Mouse (Mus musculus): ENCODE results near the gene Isyna1. TPM values are rescaled to one million over a fixed set of nuclear protein-coding genes. Genes with fewer than 3 reads are reported as not detected.
A peak's percentile ranks its signal among the peaks of the same experiment; 100 is the strongest.

Isyna1 gene
- total RNA-seq, 2 experiments from 2014 or later, result 51.5 to 74.1 TPM

GRCm38 (mm10) chr8:70614469-70614868 lies 20.3 kb downstream of the Isyna1 start:
- no peak for ATAC-seq (replicated peaks; ENCODE audit: low FRiP score, low TSS enrichment, poor library complexity, severe bottlenecking)

GRCm38 (mm10) chr8:70615281-70615680 lies 21.1 kb downstream of the Isyna1 start:
- ATAC-seq (replicated peaks; ENCODE audit: low FRiP score, low TSS enrichment, poor library complexity, severe bottlenecking), result no peak

- no peak for ATAC-seq (replicated peaks; ENCODE audit: low FRiP score, low TSS enrichment, poor library complexity, severe bottlenecking)
Measured at GRCm38 (mm10) chr8:70615894-70616293, 21.7 kb downstream of the Isyna1 start, which contains the start of gene Lrrc25. Lrrc25 (plus strand) TSS chr8:70616155.

- no peak for ATAC-seq (replicated peaks; ENCODE audit: low FRiP score, low TSS enrichment, poor library complexity, severe bottlenecking)
Measured at GRCm38 (mm10) chr8:70616645-70617044, 22.5 kb downstream of the Isyna1 start.

DNA sequence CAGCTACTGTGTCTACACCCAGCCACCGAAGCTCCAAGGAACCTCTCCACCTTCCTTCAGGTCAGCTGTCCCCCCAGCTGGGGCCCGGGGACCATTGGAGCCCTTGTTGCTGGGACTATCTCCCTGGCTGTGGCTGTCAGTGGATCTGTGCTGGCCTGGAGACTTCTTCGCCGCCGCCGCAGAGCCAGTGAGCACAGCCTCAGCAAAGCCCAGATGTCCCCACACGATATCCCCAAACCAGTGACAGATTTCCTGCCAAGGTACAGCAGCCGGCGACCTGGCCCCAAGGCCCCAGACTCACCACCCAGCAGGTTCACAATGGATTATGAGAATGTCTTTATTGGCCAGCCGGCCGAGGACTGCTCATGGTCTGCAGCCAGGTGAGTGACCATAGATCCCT lies 23.8 kb downstream of the Isyna1 start:
- peak; percentile 69 for ATAC-seq (replicated peaks; ENCODE audit: low FRiP score, low TSS enrichment, poor library complexity, severe bottlenecking)

DNA sequence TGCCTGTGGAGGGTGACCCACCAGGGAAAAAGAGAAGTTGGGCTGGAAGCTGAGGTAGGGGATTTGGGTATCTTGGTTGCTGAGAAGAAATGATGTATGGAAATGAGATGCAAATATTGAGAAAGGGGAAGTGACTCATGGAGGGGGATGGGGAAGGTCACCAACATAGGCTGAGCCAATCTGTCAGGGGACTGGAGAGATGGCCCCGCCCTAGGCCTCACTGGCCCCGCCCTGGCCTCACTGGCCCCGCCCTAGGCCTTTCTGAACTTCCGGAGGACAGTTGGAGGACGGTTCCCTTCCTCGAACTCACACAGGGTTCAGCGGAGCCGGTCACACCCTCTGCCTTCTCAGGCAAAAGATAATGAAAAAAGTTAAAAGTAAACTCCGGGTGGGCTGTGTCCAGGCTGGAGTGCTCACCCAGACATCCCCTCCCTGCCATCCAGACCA lies 24.7 kb downstream of the Isyna1 start:
- ATAC-seq (replicated peaks; ENCODE audit: low FRiP score, low TSS enrichment, poor library complexity, severe bottlenecking), result peak; percentile 74

- ATAC-seq (replicated peaks; ENCODE audit: low FRiP score, low TSS enrichment, poor library complexity, severe bottlenecking), result peak; percentile 23
Measured at GRCm38 (mm10) chr8:70622220-70622619, 28.0 kb downstream of the Isyna1 start.

DNA sequence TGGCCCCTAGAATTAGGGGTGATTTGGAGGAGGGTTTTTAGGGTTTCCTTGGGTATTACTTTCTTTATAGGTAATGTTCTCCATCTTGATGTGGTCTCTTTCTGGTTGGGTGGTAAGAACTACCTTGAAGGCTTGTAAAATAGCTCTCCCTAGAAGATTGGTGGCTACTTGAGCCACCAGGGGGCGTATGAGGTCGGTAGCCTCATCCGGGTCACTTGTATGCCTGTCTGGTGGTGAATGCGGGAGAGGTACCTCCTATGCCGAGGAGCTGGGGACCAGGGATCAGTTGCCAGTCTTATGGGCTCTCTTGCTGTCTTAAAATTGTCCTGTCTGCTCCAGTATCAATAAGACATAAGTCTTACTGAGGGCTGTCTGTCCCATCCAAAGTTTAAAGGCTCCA lies 30.9 kb downstream of the Isyna1 start:
- no peak for ATAC-seq (replicated peaks; ENCODE audit: low FRiP score, low TSS enrichment, poor library complexity, severe bottlenecking)

DNA sequence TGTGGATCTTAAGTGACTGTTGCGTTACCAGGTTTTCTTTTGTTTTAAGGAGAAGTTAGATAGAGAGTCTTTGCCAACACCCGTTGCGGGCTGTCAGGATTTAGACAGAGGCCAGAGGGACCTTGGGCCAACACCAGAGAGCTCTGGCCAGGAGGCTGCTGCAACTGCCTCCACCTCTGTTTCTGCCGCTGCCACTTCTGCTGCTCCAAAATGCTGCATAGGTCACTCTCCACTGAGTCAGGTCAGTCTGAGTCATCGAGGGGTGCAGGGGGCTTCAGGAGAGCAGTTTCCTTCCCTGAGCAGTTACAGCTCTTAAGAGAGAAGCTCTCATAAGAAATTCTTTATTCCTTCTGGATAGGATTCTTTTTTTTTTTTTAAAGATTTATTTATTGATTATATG lies 32.9 kb downstream of the Isyna1 start:
- ATAC-seq (replicated peaks; ENCODE audit: low FRiP score, low TSS enrichment, poor library complexity, severe bottlenecking), result no peak

DNA sequence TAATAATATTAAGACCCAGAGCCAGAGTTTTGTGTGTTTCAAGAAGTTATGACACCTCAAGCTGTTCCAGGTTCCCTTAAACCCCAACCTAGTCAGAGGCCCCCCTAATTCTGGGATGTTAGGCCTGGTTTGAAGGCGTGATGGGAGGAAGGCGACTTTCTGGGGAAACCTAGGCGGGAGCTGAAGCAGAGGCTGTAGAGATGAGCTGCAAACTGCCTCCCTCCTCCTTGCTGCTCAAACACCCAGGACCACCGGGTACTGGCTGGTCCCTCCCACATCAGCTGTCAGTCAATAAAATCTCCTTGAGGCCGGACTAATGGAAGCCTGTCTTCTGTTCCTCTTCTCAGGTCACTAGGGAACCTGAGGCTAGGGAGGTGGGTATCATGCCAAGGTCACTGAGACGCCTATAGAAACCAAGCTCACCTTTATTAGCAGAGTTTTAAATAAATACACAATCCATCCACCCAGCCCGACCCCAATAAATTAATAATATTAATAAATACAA lies 34.9 kb downstream of the Isyna1 start:
- no peak for ATAC-seq (replicated peaks; ENCODE audit: low FRiP score, low TSS enrichment, poor library complexity, severe bottlenecking)

GRCm38 (mm10) chr8:70629574-70630531 lies 35.7 kb downstream of the Isyna1 start:
- peak; percentile 65 for ATAC-seq (replicated peaks; ENCODE audit: low FRiP score, low TSS enrichment, poor library complexity, severe bottlenecking)

DNA sequence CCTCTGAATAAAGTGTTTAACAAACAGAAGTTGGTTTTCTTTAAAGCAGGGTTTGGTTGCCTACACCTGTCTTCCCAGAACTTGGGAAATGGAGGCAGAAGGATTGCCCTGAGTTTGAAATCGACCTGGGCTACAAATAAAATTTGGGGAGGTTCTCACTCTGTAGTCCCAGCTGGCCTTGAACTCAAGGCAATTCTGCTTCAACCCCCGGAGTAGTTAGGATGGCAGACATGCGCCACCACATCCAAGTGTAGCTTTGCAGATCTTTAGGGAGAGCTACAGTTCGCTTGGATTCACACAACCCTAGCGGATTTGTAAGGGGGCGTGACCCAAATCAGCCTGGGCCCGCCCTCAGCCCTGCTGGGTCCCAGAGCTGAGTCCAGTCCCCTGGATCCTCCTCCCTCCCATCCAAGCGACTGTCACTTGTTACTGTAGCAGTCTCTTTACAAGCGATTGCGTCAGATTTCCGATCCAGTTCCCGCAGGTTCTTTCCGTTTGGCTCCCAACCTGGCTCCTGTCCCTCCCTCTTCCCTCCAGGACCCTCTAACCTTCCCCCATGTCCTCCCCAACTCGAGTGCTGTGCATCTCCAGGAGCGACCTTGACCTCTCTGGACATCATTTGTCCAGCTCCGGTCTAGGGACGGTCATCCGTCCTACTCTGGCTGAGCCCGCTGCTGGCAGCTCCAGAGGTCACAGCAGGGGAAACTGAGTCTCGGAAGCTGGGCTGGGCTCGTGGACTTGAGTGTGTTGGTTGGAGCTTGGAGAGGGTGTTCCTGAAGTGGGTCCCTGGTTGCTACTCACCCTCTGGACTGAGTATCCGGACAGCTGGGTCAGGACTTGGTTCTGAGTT lies 36.6 kb downstream of the Isyna1 start:
- ATAC-seq (replicated peaks; ENCODE audit: low FRiP score, low TSS enrichment, poor library complexity, severe bottlenecking), result peak; percentile 52

GRCm38 (mm10) chr8:70631436-70631835 lies 37.3 kb downstream of the Isyna1 start:
- no peak for ATAC-seq (replicated peaks; ENCODE audit: low FRiP score, low TSS enrichment, poor library complexity, severe bottlenecking)

GRCm38 (mm10) chr8:70632346-70632892 lies 38.2 kb downstream of the Isyna1 start, which contains the start of gene Gdf15:
Gdf15 (minus strand) TSS chr8:70632456.
- no peak for ATAC-seq (replicated peaks; ENCODE audit: low FRiP score, low TSS enrichment, poor library complexity, severe bottlenecking)

DNA sequence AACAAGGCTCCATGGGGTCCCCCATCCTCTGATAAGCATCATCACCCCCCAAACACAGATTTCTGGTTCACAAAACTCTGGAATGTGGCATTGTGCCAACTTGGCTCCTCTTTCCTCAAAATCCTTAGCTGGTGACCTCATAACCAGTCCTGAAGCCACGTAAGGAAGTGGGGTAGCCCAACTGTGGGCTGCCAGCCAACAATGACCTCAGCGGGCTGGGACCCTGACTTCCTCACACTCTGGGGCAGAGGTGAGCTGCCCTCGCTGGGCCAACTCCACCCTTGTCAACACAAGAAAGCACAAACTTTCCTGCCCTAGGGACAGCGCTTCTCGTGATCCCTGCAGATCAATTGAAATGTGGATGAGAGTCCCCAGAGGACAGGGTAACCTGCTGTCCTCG lies 39.9 kb downstream of the Isyna1 start:
- no peak for ATAC-seq (replicated peaks; ENCODE audit: low FRiP score, low TSS enrichment, poor library complexity, severe bottlenecking)

GRCm38 (mm10) chr8:70635527-70635926 lies 41.4 kb downstream of the Isyna1 start:
- ATAC-seq (replicated peaks; ENCODE audit: low FRiP score, low TSS enrichment, poor library complexity, severe bottlenecking), result no peak

DNA sequence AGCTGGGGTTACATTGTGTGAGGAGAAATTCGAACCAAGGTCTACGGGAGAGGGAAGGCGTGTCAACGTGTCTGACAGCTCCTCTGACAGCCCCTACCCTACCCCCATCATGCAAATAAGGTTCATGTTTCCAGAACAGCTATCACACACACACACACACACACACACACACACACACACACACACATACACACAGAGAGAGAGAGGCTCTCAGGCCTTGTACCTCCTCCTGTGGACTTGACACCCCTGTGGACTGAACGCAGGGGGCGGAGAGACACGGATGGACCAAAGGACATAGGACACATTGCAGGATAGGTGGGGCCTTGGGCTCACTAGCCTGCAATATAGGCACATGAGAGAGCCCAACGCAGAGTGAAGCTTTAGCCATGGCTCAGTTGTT lies 42.7 kb downstream of the Isyna1 start:
- no peak for ATAC-seq (replicated peaks; ENCODE audit: low FRiP score, low TSS enrichment, poor library complexity, severe bottlenecking)

GRCm38 (mm10) chr8:70638752-70639151 lies 44.6 kb downstream of the Isyna1 start:
- no peak for ATAC-seq (replicated peaks; ENCODE audit: low FRiP score, low TSS enrichment, poor library complexity, severe bottlenecking)

GRCm38 (mm10) chr8:70643019-70643418 lies 48.8 kb downstream of the Isyna1 start:
- ATAC-seq (replicated peaks; ENCODE audit: low FRiP score, low TSS enrichment, poor library complexity, severe bottlenecking), result no peak

DNA sequence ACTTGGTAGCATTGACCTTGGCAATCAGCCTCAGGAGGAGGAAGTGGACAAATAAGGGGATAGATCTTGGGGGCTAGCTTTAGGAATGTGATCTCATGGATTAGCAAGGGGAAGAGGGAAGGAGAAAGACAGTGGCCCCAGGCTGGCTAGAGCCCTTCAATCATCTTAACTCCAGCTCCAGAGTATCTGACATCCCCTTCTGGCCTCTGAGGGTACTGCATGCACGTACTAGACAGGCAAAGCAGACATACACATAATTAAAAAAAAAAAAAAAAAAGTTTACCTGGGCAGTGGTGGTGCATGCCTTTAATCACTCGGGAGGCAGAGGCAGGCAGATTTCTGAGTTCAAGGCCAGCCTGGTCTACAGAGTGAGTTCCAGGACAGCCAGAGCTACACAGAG lies 49.9 kb downstream of the Isyna1 start:
- no peak for ATAC-seq (replicated peaks; ENCODE audit: low FRiP score, low TSS enrichment, poor library complexity, severe bottlenecking)
